Mouse (Mus musculus): ENCODE measurements around the gene Mmp14.

Gene Mmp14

GRCm38 (mm10) chr14:54409057-54409645, 22.3 kb upstream of the Mmp14 start:
- Histone ChIP-seq H3K9me3 (ENCODE audit: low read length) (no peaks in the 10 kb centered on the region), H3K4me1 (replicated peaks; ENCODE audit: low read depth, low read length) (peaks cover 91% of the 10 kb centered on the region), H3K36me3 (ENCODE audit: insufficient read depth, low read length) (peaks cover 77% of the 10 kb centered on the region), H3K4me3 (replicated peaks; ENCODE audit: low read length) (peak overlapping the region; percentile 84), H3K27me3 (ENCODE audit: insufficient read depth, low read length) (no peaks in the 10 kb centered on the region)
- TF ChIP-seq NANOG (IDR thresholded peaks at IDR 0.05; ENCODE audit: borderline replicate concordance, low read length) (no peak), CTCF (conservative IDR thresholded peaks at IDR 0.05; ENCODE audit: low read length) (no peak), POU5F1 (IDR thresholded peaks at IDR 0.05; ENCODE audit: borderline replicate concordance, low read length) (no peak)

GRCm38 (mm10) chr14:54409980-54410810, 21.2 kb upstream of the Mmp14 start:
- Histone ChIP-seq H3K9me3 (ENCODE audit: low read length) (no peaks in the 10 kb centered on the region), H3K4me1 (replicated peaks; ENCODE audit: low read depth, low read length) (peaks cover 88% of the 10 kb centered on the region), H3K36me3 (ENCODE audit: insufficient read depth, low read length) (peaks cover 68% of the 10 kb centered on the region), H3K27me3 (ENCODE audit: insufficient read depth, low read length) (no peaks in the 10 kb centered on the region), H3K4me3 (replicated peaks; ENCODE audit: low read length) (peak overlapping the region; percentile 84)
- TF ChIP-seq CTCF (conservative IDR thresholded peaks at IDR 0.05; ENCODE audit: low read length) (no peak), NANOG (IDR thresholded peaks at IDR 0.05; ENCODE audit: borderline replicate concordance, low read length) (no peak), POU5F1 (IDR thresholded peaks at IDR 0.05; ENCODE audit: borderline replicate concordance, low read length) (no peak)

DNA sequence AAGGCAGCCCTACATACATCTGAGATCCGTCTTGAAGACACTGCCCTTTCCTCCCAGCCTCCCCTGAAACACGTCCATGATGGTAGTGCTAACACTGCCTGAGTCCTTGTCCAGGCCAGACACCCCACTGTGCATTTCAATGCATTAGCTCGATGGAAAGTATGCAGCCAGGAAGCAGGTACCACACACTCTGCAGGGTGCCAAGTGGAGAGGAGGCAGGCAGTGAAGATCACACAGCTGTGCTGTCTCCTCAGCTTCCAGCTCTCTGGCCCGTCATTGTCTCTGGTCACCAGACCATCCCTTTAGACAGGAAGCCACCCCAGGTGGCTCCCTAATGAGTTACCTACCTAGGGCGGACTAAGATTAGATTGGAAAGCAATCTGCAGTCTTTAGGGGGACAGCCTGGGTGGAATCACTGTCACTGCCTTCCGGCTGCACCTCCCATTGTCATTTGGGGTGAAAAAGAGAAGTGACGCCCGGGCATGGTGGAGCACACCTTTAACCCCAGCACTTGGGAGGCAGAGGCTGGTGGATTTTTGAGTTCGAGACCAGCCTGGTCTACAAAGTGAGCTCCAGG, 19.3 kb upstream of the Mmp14 start:
- peaks cover 82% of the 10 kb centered on the region for H3K4me1 ChIP-seq (replicated peaks; ENCODE audit: low read depth, low read length)
- H3K4me3 ChIP-seq (replicated peaks; ENCODE audit: low read length): peak overlapping the region; percentile 84
- H3K27me3 ChIP-seq (ENCODE audit: insufficient read depth, low read length): no peaks in the 10 kb centered on the region
- peaks cover 50% of the 10 kb centered on the region for H3K36me3 ChIP-seq (ENCODE audit: insufficient read depth, low read length)
- TF ChIP-seq NANOG (IDR thresholded peaks at IDR 0.05; ENCODE audit: borderline replicate concordance, low read length) (peak; percentile 66), POU5F1 (IDR thresholded peaks at IDR 0.05; ENCODE audit: borderline replicate concordance, low read length) (no peak)
- no peaks in the 10 kb centered on the region for H3K9me3 ChIP-seq (ENCODE audit: low read length)

GRCm38 (mm10) chr14:54412629-54413170, 18.7 kb upstream of the Mmp14 start:
- no peaks in the 10 kb centered on the region for H3K27me3 ChIP-seq (ENCODE audit: insufficient read depth, low read length)
- H3K9me3 ChIP-seq (ENCODE audit: low read length): no peaks in the 10 kb centered on the region
- H3K4me3 ChIP-seq (replicated peaks; ENCODE audit: low read length): peak overlapping the region; percentile 84
- TF ChIP-seq POU5F1 (IDR thresholded peaks at IDR 0.05; ENCODE audit: borderline replicate concordance, low read length) (no peak), CTCF (conservative IDR thresholded peaks at IDR 0.05; ENCODE audit: low read length) (peak; percentile 90), NANOG (IDR thresholded peaks at IDR 0.05; ENCODE audit: borderline replicate concordance, low read length) (no peak)
- H3K36me3 ChIP-seq (ENCODE audit: insufficient read depth, low read length): peaks cover 44% of the 10 kb centered on the region
- peaks cover 81% of the 10 kb centered on the region for H3K4me1 ChIP-seq (replicated peaks; ENCODE audit: low read depth, low read length)

- Histone ChIP-seq H3K4me3 (replicated peaks; ENCODE audit: low read length) (peak overlapping the region; percentile 84), H3K36me3 (ENCODE audit: insufficient read depth, low read length) (peaks cover 30% of the 10 kb centered on the region), H3K9me3 (ENCODE audit: low read length) (no peaks in the 10 kb centered on the region), H3K4me1 (replicated peaks; ENCODE audit: low read depth, low read length) (peaks cover 75% of the 10 kb centered on the region), H3K27me3 (ENCODE audit: insufficient read depth, low read length) (no peaks in the 10 kb centered on the region)
- TF ChIP-seq POU5F1 (IDR thresholded peaks at IDR 0.05; ENCODE audit: borderline replicate concordance, low read length) (no peak), CTCF (conservative IDR thresholded peaks at IDR 0.05; ENCODE audit: low read length) (no peak), NANOG (IDR thresholded peaks at IDR 0.05; ENCODE audit: borderline replicate concordance, low read length) (no peak)
Observed at GRCm38 (mm10) chr14:54413877-54414700, 17.3 kb upstream of the Mmp14 start.

DNA sequence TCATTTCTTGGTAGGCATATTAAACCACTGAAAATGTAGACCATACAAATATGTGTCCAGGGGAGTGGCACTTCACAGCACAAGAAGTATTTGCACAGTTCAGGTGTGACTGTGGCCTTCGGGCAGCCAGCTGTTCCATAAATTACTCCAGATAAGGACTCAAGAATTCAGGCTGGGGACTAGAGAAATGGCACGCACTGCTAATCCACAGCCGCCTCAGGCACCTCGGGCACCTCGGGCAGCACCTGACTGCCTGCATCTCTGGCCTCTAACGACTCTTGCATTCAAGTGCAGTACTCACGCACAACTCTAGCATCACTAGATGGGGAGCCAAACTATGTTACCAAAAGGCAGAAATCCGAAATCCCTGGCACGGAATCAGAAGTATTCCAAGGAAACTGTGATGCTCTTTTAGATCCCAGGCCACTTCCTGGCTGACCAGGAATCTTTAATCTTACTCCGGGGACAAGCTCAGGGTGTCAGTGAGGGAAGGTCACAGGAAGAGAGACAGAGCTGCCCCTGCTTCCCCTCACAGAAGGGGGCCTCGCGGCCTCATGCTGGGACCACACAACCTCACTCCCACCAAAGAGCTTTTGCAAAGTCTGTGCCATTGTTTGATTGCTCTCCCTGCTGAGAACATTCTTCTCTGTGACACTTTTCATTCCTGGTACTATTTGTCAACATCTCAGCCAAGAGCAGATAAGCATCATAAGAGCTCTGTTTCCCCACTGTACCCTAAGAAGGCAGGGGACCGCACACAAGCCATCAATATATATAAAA, 16.0 kb upstream of the Mmp14 start:
- TF ChIP-seq POU5F1 (IDR thresholded peaks at IDR 0.05; ENCODE audit: borderline replicate concordance, low read length) (no peak), NANOG (IDR thresholded peaks at IDR 0.05; ENCODE audit: borderline replicate concordance, low read length) (peak; percentile 72), CTCF (conservative IDR thresholded peaks at IDR 0.05; ENCODE audit: low read length) (no peak)
- Histone ChIP-seq H3K4me3 (replicated peaks; ENCODE audit: low read length) (peak overlapping the region; percentile 84), H3K36me3 (ENCODE audit: insufficient read depth, low read length) (peaks cover 18% of the 10 kb centered on the region), H3K9me3 (ENCODE audit: low read length) (no peaks in the 10 kb centered on the region), H3K4me1 (replicated peaks; ENCODE audit: low read depth, low read length) (peaks cover 71% of the 10 kb centered on the region), H3K27me3 (ENCODE audit: insufficient read depth, low read length) (no peaks in the 10 kb centered on the region)

- peaks cover 65% of the 10 kb centered on the region for H3K4me1 ChIP-seq (replicated peaks; ENCODE audit: low read depth, low read length)
- H3K9me3 ChIP-seq (ENCODE audit: low read length): no peaks in the 10 kb centered on the region
- peaks cover 10% of the 10 kb centered on the region for H3K36me3 ChIP-seq (ENCODE audit: insufficient read depth, low read length)
- TF ChIP-seq CTCF (conservative IDR thresholded peaks at IDR 0.05; ENCODE audit: low read length) (no peak), NANOG (IDR thresholded peaks at IDR 0.05; ENCODE audit: borderline replicate concordance, low read length) (no peak), POU5F1 (IDR thresholded peaks at IDR 0.05; ENCODE audit: borderline replicate concordance, low read length) (no peak)
- no peaks in the 10 kb centered on the region for H3K27me3 ChIP-seq (ENCODE audit: insufficient read depth, low read length)
- H3K4me3 ChIP-seq (replicated peaks; ENCODE audit: low read length): peak overlapping the region; percentile 82
Observed at GRCm38 (mm10) chr14:54416229-54416775, 15.1 kb upstream of the Mmp14 start.

Measured in E14TG2a.4 (cell line).